Mouse (Mus musculus): ENCODE data around the gene Acrbp. TPM values are rescaled to one million over a fixed set of nuclear protein-coding genes. Genes with fewer than 3 reads are reported as not detected.

The Acrbp gene
- polyA plus RNA-seq (2012; fragmentation: generic; extraction: Trizol): 1 to 10 TPM in 1 of 2 experiments, under 1 TPM in 1; 0.32 to 8.6 TPM

GRCm38 (mm10) chr6:125049678-125050077 lies at the start of gene Acrbp:
Gene Acrbp (plus strand): TSS chr6:125049689.

GRCm38 (mm10) chr6:125009129-125009180 lies 40.5 kb upstream of the Acrbp start, which contains the start of gene Zfp384:
Gene Zfp384 (plus strand): TSS chr6:125009145.

DNA sequence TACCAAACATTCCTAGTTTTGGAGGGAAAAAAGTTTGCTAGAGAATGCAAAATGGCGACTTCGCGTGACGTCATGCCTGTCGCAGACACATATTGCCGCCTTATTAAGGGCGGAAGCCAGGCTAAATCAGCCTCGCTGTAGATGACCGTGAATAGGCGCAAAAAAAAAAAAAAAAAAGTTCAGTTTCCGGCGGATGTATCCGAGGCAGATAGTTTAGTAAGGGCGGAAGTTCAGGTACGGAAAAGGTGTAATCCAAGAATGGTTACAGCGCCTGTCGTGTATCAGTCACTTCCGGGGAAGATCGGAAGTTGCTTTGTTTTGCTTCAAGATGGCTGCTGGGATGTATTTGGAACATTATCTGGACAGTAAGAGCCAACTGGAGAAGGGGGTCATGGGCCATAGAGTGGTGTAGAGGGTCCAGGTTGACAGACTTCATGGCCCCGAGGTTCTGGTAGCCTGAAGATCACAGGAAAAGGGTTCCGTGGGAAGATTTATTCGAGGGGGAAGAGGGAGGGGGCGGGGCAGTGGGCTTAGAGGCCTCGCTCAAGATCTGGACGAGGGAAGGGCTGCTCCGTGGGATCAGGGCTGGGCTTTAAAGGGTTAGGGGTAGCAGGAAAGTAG lies 9.8 kb upstream of the Acrbp start, which contains the start of gene Ing4:
Gene Ing4 (plus strand): TSS at position 228 of the 621 bp plus-strand sequence.

GRCm38 (mm10) chr6:125067571-125067995 lies 18.1 kb downstream of the Acrbp start, which contains the start of gene Lpar5:
Gene Lpar5 (plus strand): TSS chr6:125067920.

GRCm38 (mm10) chr6:125095391-125096278 lies 46.1 kb downstream of the Acrbp start, which contains the start of gene Chd4:
Gene Chd4 (plus strand): TSS chr6:125095981.

Other genes with a start within 250 kb of the Acrbp start
- 10 to 100 TPM; 25.7 to 50.6 TPM for gene Spsb2, start 241.0 kb upstream of the Acrbp start, polyA plus RNA-seq (2012; fragmentation: generic; extraction: Trizol)
- gene Tpi1, start 235.4 kb upstream of the Acrbp start, polyA plus RNA-seq (2012; fragmentation: generic; extraction: Trizol): 100 to 1,000 TPM; 586 to 773 TPM
- gene Usp5, start 220.2 kb upstream of the Acrbp start, polyA plus RNA-seq (2012; fragmentation: generic; extraction: Trizol): 100 to 1,000 TPM; 101 to 117 TPM
- 100 to 1,000 TPM in 1 of 2 experiments, 10 to 100 TPM in 1; 55.6 to 112 TPM for gene Cdca3, start 220.1 kb upstream of the Acrbp start, polyA plus RNA-seq (2012; fragmentation: generic; extraction: Trizol)
- under 1 TPM; 0.01 to 0.12 TPM for gene Gnb3, start 209.4 kb upstream of the Acrbp start, polyA plus RNA-seq (2012; fragmentation: generic; extraction: Trizol)
- 10 to 100 TPM in 1 of 2 experiments, 1 to 10 TPM in 1; 4.9 to 50.4 TPM for gene P3h3, start 191.9 kb upstream of the Acrbp start, polyA plus RNA-seq (2012; fragmentation: generic; extraction: Trizol)
- 1 to 10 TPM in 1 of 2 experiments, under 1 TPM in 1; 0.09 to 3.1 TPM for gene Gpr162, start 185.7 kb upstream of the Acrbp start, polyA plus RNA-seq (2012; fragmentation: generic; extraction: Trizol)
- gene Cd4, start 161.5 kb upstream of the Acrbp start, polyA plus RNA-seq (2012; fragmentation: generic; extraction: Trizol): under 1 TPM in 1 of 2 experiments, not detected in 1; 0.04 TPM
- 1 to 10 TPM in 1 of 2 experiments, under 1 TPM in 1; 0.13 to 1.9 TPM for gene Lag3, start 138.0 kb upstream of the Acrbp start, polyA plus RNA-seq (2012; fragmentation: generic; extraction: Trizol)
- 1,000 to 10,000 TPM; 2,499 to 3,064 TPM for gene Ptms, start 129.6 kb upstream of the Acrbp start, polyA plus RNA-seq (2012; fragmentation: generic; extraction: Trizol)
- gene Mlf2, start 118.3 kb upstream of the Acrbp start, polyA plus RNA-seq (2012; fragmentation: generic; extraction: Trizol): 100 to 1,000 TPM; 293 to 332 TPM
- 100 to 1,000 TPM in 1 of 2 experiments, 10 to 100 TPM in 1; 99.3 to 123 TPM for gene Cops7a, start 84.2 kb upstream of the Acrbp start, polyA plus RNA-seq (2012; fragmentation: generic; extraction: Trizol)
- gene Pianp, start 53.0 kb upstream of the Acrbp start, polyA plus RNA-seq (2012; fragmentation: generic; extraction: Trizol): 10 to 100 TPM in 1 of 2 experiments, 1 to 10 TPM in 1; 3.0 to 14.0 TPM
- gene Zfp384, start 40.5 kb upstream of the Acrbp start, polyA plus RNA-seq (2012; fragmentation: generic; extraction: Trizol): 10 to 100 TPM in 1 of 2 experiments, 1 to 10 TPM in 1; 9.5 to 27.6 TPM
- 10 to 100 TPM; 15.4 to 76.7 TPM for gene Ing4, start 9.9 kb upstream of the Acrbp start, polyA plus RNA-seq (2012; fragmentation: generic; extraction: Trizol)
- gene Lpar5, start 18.2 kb downstream of the Acrbp start, polyA plus RNA-seq (2012; fragmentation: generic; extraction: Trizol): under 1 TPM in 1 of 2 experiments, not detected in 1; 0.09 TPM
- gene Chd4, start 46.3 kb downstream of the Acrbp start, polyA plus RNA-seq (2012; fragmentation: generic; extraction: Trizol): 100 to 1,000 TPM in 1 of 2 experiments, 10 to 100 TPM in 1; 17.2 to 106 TPM
- gene Nop2, start 82.2 kb downstream of the Acrbp start, polyA plus RNA-seq (2012; fragmentation: generic; extraction: Trizol): 10 to 100 TPM; 25.7 to 58.8 TPM
- 10 to 100 TPM in 1 of 2 experiments, 1 to 10 TPM in 1; 4.2 to 22.1 TPM for gene Iffo1, start 95.6 kb downstream of the Acrbp start, polyA plus RNA-seq (2012; fragmentation: generic; extraction: Trizol)
- 1,000 to 10,000 TPM; 2,700 to 7,122 TPM for gene Gapdh, start 116.8 kb downstream of the Acrbp start, polyA plus RNA-seq (2012; fragmentation: generic; extraction: Trizol)
- gene Ncapd2, start 142.0 kb downstream of the Acrbp start, polyA plus RNA-seq (2012; fragmentation: generic; extraction: Trizol): 100 to 1,000 TPM in 1 of 2 experiments, 10 to 100 TPM in 1; 57.1 to 120 TPM
- gene Mrpl51, start 142.1 kb downstream of the Acrbp start, polyA plus RNA-seq (2012; fragmentation: generic; extraction: Trizol): 100 to 1,000 TPM; 106 to 112 TPM
- 1 to 10 TPM in 1 of 2 experiments, under 1 TPM in 1; 0.22 to 2.2 TPM for gene Vamp1, start 165.9 kb downstream of the Acrbp start, polyA plus RNA-seq (2012; fragmentation: generic; extraction: Trizol)
- 10 to 100 TPM in 1 of 2 experiments, 1 to 10 TPM in 1; 1.5 to 12.5 TPM for gene Tapbpl, start 182.2 kb downstream of the Acrbp start, polyA plus RNA-seq (2012; fragmentation: generic; extraction: Trizol)
- under 1 TPM in 1 of 2 experiments, not detected in 1; 0.25 TPM for gene Cd27, start 187.3 kb downstream of the Acrbp start, polyA plus RNA-seq (2012; fragmentation: generic; extraction: Trizol)
- under 1 TPM in 1 of 2 experiments, not detected in 1; 0.02 TPM for gene Tuba3a, start 236.4 kb downstream of the Acrbp start, polyA plus RNA-seq (2012; fragmentation: generic; extraction: Trizol)